ENCODE assay signal across 16 mouse cellular contexts in the genomic region with DNA sequence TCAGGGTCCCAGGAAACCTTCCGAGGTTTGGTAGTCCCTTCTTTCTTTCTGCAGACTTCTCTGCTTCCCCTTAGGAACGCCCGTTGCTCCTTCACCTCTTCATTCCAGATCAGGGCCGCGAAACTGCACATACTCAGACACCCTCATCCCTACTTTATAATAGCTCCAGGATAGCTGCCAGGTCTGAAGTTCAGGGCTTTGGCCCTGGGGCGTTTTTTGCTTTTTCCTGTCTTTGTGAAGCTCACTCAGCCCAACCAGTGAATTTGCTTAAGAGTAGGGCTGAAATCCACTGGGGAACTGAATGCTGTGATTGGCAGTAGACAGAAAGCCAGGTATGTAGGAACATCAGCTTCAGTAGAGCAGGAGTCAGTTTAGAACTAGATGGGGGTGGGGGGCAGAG.
A peak's percentile ranks its signal among the peaks of the same experiment; 100 is the strongest.
DNase-seq lines count a peak whose midpoint lies in the region; ATAC-seq and TF ChIP-seq lines count a peak whose summit lies in the region.
"Had no signal": no experiment of that assay in that cellular context is flagged by ENCODE, and none has a peak within 500 bp of the region (broad histone marks: within the 10 kb centered on the region; RNA-seq: fewer than 3 reads in every experiment).

No protein-coding gene starts in this region.

- H3K27ac ChIP-seq in embryonic facial prominence, embryonic 14.5 days (replicated peaks; ENCODE audit: low read depth, low read length): no peak overlapping the region
- no peak overlapping the region for H3K27ac ChIP-seq in embryonic facial prominence, embryonic 10.5 days (replicated peaks)
- H3K27ac ChIP-seq in heart, postnatal 0 days (ENCODE audit: low read depth): no peak overlapping the region
- no peak overlapping the region for H3K27ac ChIP-seq in heart, adult 2 months
- peak overlapping the region; percentile 74 for H3K27ac ChIP-seq in lung, embryonic 15.5 days
- H3K27ac ChIP-seq: kidney, embryonic 15.5 days; liver, embryonic 13.5 days; midbrain, embryonic 13.5 days had no signal

- H3K79me2 ChIP-seq in heart, adult 2 months (replicated peaks; ENCODE audit: control insufficient read depth, insufficient read depth, low read length): no peaks in the 10 kb centered on the region

- H3K9ac ChIP-seq in embryonic facial prominence, embryonic 14.5 days (ENCODE audit: low read depth, low read length): no peak overlapping the region
- H3K9ac ChIP-seq in heart, postnatal 0 days (replicated peaks; ENCODE audit: low read depth, low read length): no peak overlapping the region
- no peak overlapping the region for H3K9ac ChIP-seq in heart, adult 2 months (ENCODE audit: low read depth, low read length)
- H3K9ac ChIP-seq in lung, embryonic 15.5 days: no peak overlapping the region
- H3K9ac ChIP-seq: kidney, embryonic 15.5 days; liver, embryonic 13.5 days; midbrain, embryonic 13.5 days had no signal

- no peaks in the 10 kb centered on the region for H3K4me1 ChIP-seq in embryonic facial prominence, embryonic 14.5 days (ENCODE audit: control insufficient read depth, insufficient read depth, low read length)
- H3K4me1 ChIP-seq in embryonic facial prominence, embryonic 10.5 days: peaks cover 2% of the 10 kb centered on the region; the same call in 1 of the 2 replicates
- no peaks in the 10 kb centered on the region for H3K4me1 ChIP-seq in heart, postnatal 0 days (ENCODE audit: control insufficient read depth, insufficient read depth)
- peaks cover 3% of the 10 kb centered on the region; the same call in 1 of the 2 replicates for H3K4me1 ChIP-seq in heart, adult 2 months (ENCODE audit: control insufficient read depth, insufficient read depth, low read length)
- peaks cover 9% of the 10 kb centered on the region; the same call in 1 of the 2 replicates for H3K4me1 ChIP-seq in lung, embryonic 15.5 days
- H3K4me1 ChIP-seq: liver, embryonic 13.5 days had no signal

- H3K9me3 ChIP-seq in embryonic facial prominence, embryonic 14.5 days (ENCODE audit: control insufficient read depth, low read length): no peaks in the 10 kb centered on the region
- H3K9me3 ChIP-seq in embryonic facial prominence, embryonic 10.5 days: no peaks in the 10 kb centered on the region
- H3K9me3 ChIP-seq in heart, postnatal 0 days (replicated peaks; ENCODE audit: control insufficient read depth, low read length): no peaks in the 10 kb centered on the region
- H3K9me3 ChIP-seq in lung, embryonic 15.5 days: no peaks in the 10 kb centered on the region
- H3K9me3 ChIP-seq: kidney, embryonic 15.5 days; liver, embryonic 13.5 days; midbrain, embryonic 13.5 days had no signal

- WGBS in embryonic facial prominence, embryonic 14.5 days: 49% methylated on average over 6 of the region's 6 CpGs
- WGBS in embryonic facial prominence, embryonic 10.5 days: 74% methylated on average over 6 of the region's 6 CpGs
- 61% methylated on average over 6 of the region's 6 CpGs for WGBS in heart, postnatal 0 days
- WGBS in heart, adult 2 months: 29% methylated on average over 6 of the region's 6 CpGs
- WGBS in lung, embryonic 15.5 days: 49% methylated on average over 6 of the region's 6 CpGs

- no peak for ATAC-seq in embryonic facial prominence, embryonic 14.5 days (ENCODE audit: low read depth)
- ATAC-seq in heart, postnatal 0 days (ENCODE audit: insufficient read depth, low read depth): no peak
- ATAC-seq in lung, embryonic 15.5 days (ENCODE audit: borderline replicate concordance, extremely low read depth, low FRiP score, low TSS enrichment): no peak
- ATAC-seq: hindbrain, embryonic 16.5 days; midbrain, embryonic 13.5 days had no signal

- H3K4me2 ChIP-seq in embryonic facial prominence, embryonic 14.5 days (ENCODE audit: low read depth, low read length): no peak overlapping the region
- H3K4me2 ChIP-seq in heart, postnatal 0 days (ENCODE audit: low read depth, low read length): no peak overlapping the region
- no peak overlapping the region for H3K4me2 ChIP-seq in lung, embryonic 15.5 days
- H3K4me2 ChIP-seq: kidney, embryonic 15.5 days; liver, embryonic 13.5 days; midbrain, embryonic 13.5 days had no signal

- H3K4me3 ChIP-seq in embryonic facial prominence, embryonic 14.5 days (ENCODE audit: low read depth, low read length): no peak overlapping the region
- no peak overlapping the region for H3K4me3 ChIP-seq in embryonic facial prominence, embryonic 10.5 days
- H3K4me3 ChIP-seq in heart, postnatal 0 days (ENCODE audit: low read depth, low read length): no peak overlapping the region
- no peak overlapping the region for H3K4me3 ChIP-seq in heart, adult 2 months
- H3K4me3 ChIP-seq in lung, embryonic 15.5 days: no peak overlapping the region
- H3K4me3 ChIP-seq: kidney, embryonic 15.5 days; liver, embryonic 13.5 days; midbrain, embryonic 13.5 days had no signal

- TF ChIP-seq CTCF in heart, postnatal 0 days (IDR thresholded peaks at IDR 0.05; ENCODE audit: low read depth): no peak
- no peak for TF ChIP-seq CTCF in heart, adult 2 months (IDR thresholded peaks at IDR 0.05)

- intact Hi-C loops in heart, adult 2 months (cut with DNase I): no loop called here

- TF ChIP-seq POLR2A in heart, adult 2 months (IDR thresholded peaks at IDR 0.05; ENCODE audit: insufficient read depth, low read depth, low read length): no peak

- TF ChIP-seq EP300 in heart, postnatal 0 days (IDR thresholded peaks at IDR 0.05; ENCODE audit: low read depth): no peak
- no peak for TF ChIP-seq EP300 in heart, adult 2 months (IDR thresholded peaks at IDR 0.05; ENCODE audit: insufficient read depth, low read depth, low read length)

- H3K27me3 ChIP-seq in embryonic facial prominence, embryonic 14.5 days (replicated peaks; ENCODE audit: control insufficient read depth, insufficient read depth, low read length): no peaks in the 10 kb centered on the region
- H3K27me3 ChIP-seq in embryonic facial prominence, embryonic 10.5 days (replicated peaks; ENCODE audit: low read depth, poor library complexity, severe bottlenecking): no peaks in the 10 kb centered on the region
- no peaks in the 10 kb centered on the region for H3K27me3 ChIP-seq in heart, postnatal 0 days (ENCODE audit: control insufficient read depth, insufficient read depth, low read length)
- H3K27me3 ChIP-seq in heart, adult 2 months (ENCODE audit: control insufficient read depth, insufficient read depth, low read length): no peaks in the 10 kb centered on the region
- H3K27me3 ChIP-seq in lung, embryonic 15.5 days: no peaks in the 10 kb centered on the region
- H3K27me3 ChIP-seq: kidney, embryonic 15.5 days; liver, embryonic 13.5 days; midbrain, embryonic 13.5 days had no signal

- H3K36me3 ChIP-seq in embryonic facial prominence, embryonic 14.5 days (ENCODE audit: control insufficient read depth, insufficient read depth, low read length): no peaks in the 10 kb centered on the region
- no peaks in the 10 kb centered on the region for H3K36me3 ChIP-seq in embryonic facial prominence, embryonic 10.5 days (replicated peaks)
- no peaks in the 10 kb centered on the region for H3K36me3 ChIP-seq in heart, postnatal 0 days (replicated peaks; ENCODE audit: control insufficient read depth, insufficient read depth, low read length)
- H3K36me3 ChIP-seq in heart, adult 2 months (ENCODE audit: control insufficient read depth, insufficient read depth, low read length): no peaks in the 10 kb centered on the region
- H3K36me3 ChIP-seq in lung, embryonic 15.5 days: no peaks in the 10 kb centered on the region
- H3K36me3 ChIP-seq: kidney, embryonic 15.5 days; liver, embryonic 13.5 days; midbrain, embryonic 13.5 days had no signal

- DNase-seq in embryonic facial prominence, embryonic 14.5 days (ENCODE audit: low spot score): peak; percentile 22
- no peak for DNase-seq in embryonic facial prominence, embryonic 10.5 days (ENCODE audit: low spot score)
- peak; percentile 11 for DNase-seq in heart, postnatal 0 days (ENCODE audit: low spot score)
- DNase-seq in heart, adult 2 months: no peak
- no peak for DNase-seq in lung, postnatal 25 days (ENCODE audit: low spot score)
- DNase-seq in ES-CJ7 (ENCODE audit: low read depth, low spot score): peak; percentile 13
- DNase-seq in cerebellum, adult 9-10 months: no peak
- DNase-seq: cerebellum, adult 9-11 months; gastrocnemius, postnatal 10 days; liver, embryonic 13.5 days; right cerebral cortex, adult 18-20 months; thymus, adult 2 months had no signal

Comparison
In these comparisons a context has a peak if more than half of its experiments do, and no peak if none do; other contexts are left out.
1. DNase-seq: peak in embryonic facial prominence, embryonic 14.5 days (single experiment), heart, postnatal 0 days (single experiment) and ES-CJ7 (single experiment); none in embryonic facial prominence, embryonic 10.5 days (single experiment), heart, adult 2 months (0 of 2), lung, postnatal 25 days (single experiment) and cerebellum, adult 9-10 months (single experiment).